14 mouse cellular contexts compared by ENCODE assay signal in genomic region chr7:129685326-129685725, GRCm38 (mm10).
"Had no signal": no experiment of that assay in that cellular context is flagged by ENCODE, and none has a peak within 500 bp of the region (broad histone marks: within the 10 kb centered on the region; RNA-seq: fewer than 3 reads in every experiment).

No protein-coding gene starts in this region.

- H3K9me3 ChIP-seq: midbrain, embryonic 13.5 days; stomach, embryonic 15.5 days had no signal

- H3K4me3 ChIP-seq: megakaryocyte, embryonic 14.5 days; midbrain, embryonic 13.5 days; stomach, embryonic 15.5 days had no signal

- H3K9ac ChIP-seq: liver, embryonic 14.5 days; lung, embryonic 14.5 days; midbrain, embryonic 13.5 days; stomach, embryonic 15.5 days had no signal

- H3K36me3 ChIP-seq: midbrain, embryonic 13.5 days; stomach, embryonic 15.5 days had no signal

- H3K27me3 ChIP-seq: stomach, embryonic 15.5 days had no signal

- DNase-seq: kidney, adult 11 months; kidney, postnatal 36 days; layer of hippocampus, adult 9-11 months; layer of hippocampus, postnatal 36 days; lung, embryonic 14.5 days; lung, postnatal 10 days; right cerebral cortex, postnatal 14 days; thymus, adult 2 months; thymus, postnatal 25 days had no signal

- ATAC-seq: midbrain, embryonic 13.5 days had no signal

- H3K4me2 ChIP-seq: lung, embryonic 14.5 days; midbrain, embryonic 13.5 days; stomach, embryonic 15.5 days had no signal

- H3K27ac ChIP-seq: liver, embryonic 14.5 days; macrophage; midbrain, embryonic 13.5 days; stomach, embryonic 15.5 days had no signal

- H3K4me1 ChIP-seq: megakaryocyte, embryonic 14.5 days; midbrain, embryonic 13.5 days had no signal
